Mouse (Mus musculus): Measurements from ENCODE around the gene Phldb1. TPM values are rescaled to one million over a fixed set of nuclear protein-coding genes. Genes with fewer than 3 reads are reported as not detected.
"Not testable (repeated sequence)": the region's sequence is repeated elsewhere in the genome, so short reads cannot be mapped to it uniquely, and the experiment has no call there.

Phldb1 gene
- polyA plus RNA-seq (2017; shearing (Covaris generic)): under 1 TPM in 1 of 2 experiments, not detected in 1; 0.32 TPM

DNA sequence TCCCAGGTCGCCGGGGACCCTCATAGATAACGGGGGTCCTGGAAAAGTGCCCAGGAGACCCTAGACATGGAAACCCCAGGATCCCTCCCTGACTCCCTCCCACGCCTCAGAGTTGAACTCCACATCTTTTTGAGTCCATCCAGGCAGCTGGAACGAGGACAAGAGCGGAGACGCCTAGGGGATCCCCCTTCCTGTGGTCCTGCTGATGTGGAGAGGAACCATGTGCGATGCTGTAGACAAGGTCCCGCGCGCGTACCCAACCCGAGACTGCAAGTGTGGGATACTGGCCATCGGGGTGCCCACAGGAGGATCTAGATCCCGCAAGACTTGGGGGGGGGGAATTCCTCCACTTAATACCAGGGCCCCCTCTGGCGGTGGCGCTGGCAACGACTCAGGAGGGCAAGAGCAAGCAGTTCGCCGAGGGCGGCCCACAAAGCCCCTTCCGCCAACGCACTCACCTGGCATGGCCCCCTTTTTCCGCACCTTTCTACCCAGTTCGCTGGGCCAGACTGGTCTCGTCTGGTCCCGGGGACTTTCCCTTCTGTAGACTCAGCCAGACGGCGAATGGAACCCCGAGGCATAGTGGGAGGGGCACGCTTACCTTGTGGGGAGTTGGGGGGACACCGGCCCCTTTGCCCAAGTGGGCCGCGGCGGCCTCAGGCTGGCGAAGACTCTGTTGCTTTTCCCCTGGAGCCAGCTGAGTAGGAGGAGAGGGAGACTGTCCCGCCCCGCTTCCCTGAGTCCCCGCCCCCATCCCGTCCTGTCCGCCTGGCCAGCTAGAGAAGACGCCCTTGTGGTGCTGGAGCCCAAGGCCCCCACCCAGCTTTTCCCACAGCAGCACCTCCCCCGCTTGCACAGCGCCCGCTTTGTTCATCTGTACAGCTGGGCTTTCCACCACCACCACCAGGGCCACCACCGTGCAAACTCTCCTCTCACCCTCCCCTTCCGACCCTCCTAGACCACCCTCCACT, at the start of gene Phldb1:
TSS of gene Phldb1 (minus strand) at position 675 of the 971 bp plus-strand sequence.
- peak; percentile 66 for ATAC-seq

DNA sequence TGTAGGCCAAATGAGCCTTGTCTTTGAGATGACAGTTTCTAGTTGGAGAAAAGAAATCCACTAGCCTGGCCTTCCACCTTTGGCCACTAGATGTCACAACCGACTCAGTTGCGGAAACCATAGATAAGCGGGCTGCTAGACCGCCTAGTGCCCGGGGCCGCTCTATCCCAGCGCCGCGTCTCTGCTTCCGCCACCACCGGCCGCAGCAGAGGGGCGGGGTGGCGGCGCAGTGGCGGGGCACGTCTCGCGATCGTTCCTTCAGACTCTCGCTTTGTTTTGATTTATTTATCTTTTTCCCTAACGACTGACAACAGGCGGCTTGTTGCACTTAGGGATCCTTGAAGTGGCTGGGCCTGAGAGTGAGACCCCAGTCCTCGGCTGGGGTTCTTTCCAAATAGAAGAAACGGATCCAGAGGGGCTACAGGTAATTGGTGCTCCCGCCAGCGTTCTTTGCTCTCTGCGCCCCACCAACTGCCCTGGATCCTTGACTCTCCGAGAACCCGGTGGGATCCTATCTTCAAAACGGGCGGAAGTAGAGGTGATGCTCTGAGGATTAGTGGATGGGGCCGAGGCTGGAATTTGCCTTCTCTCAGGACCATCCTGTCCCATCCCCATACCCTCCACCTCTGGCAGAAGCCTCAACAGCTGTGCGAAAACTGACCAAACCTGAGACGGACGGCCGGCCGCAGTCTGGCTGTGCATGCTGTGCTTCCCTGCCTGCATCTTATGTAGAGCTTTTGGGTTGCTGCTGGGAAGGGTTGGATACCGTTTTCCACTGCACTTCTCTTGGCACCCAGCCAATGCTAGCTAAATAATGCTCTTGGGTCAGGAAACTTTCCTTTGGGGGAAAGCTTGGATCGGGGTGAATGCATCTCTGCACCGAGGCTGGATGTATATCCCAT, 38.0 kb upstream of the Phldb1 start:
- ATAC-seq: peak; percentile 97

DNA sequence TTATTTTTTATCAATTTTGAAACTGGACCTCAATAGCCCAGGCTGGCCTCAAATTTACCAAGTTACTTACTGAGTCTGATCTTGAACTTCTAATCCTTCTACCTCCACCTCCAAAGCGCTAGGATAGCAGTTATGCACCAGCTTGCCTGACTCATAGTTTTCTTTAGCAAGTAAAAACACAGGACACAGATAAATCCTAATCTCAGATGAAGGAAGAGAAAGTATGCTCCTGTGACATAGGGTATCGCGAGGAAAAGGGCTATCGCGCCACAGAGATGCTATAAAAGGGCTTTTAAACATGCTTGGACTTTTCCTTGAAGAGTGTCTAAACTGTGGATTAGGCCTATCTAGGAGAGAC, 37.4 kb upstream of the Phldb1 start:
- peak; percentile 12 for ATAC-seq

DNA sequence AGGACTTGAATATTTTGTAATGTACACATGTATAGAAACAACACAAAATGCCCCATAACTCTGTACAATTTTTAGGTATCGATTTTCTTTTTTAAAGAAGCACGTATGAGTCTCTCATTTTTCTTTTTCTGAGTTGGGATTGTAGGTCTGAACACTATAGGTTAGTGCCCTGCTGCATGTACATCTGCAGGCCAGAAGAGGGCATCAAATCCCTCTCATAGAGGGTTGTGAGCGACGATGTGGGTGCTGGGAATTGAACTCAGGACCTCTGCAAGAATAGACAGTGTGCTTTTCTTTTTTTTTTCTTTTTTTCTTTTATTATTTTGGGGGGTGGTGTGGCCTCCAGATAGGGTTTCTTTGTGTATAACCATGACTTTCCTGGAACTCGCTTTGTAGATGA, 36.4 kb upstream of the Phldb1 start:
- no peak for ATAC-seq

DNA sequence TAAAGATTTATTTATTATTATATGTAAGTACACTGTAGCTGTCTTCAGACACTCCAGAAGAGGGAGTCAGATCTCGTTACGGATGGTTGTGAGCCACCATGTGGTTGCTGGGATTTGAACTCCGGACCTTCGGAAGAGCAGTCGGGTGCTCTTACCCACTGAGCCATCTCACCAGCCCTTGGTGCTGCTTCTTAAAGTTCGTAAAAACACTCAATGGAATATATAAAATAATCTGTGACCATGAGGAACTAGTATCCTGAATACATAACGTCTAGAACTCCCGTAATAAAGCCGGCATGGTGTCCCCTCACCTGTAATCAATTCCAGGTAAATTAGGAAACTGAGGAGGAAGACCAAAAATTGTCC, 33.0 kb upstream of the Phldb1 start:
- not testable (repeated sequence) for ATAC-seq

DNA sequence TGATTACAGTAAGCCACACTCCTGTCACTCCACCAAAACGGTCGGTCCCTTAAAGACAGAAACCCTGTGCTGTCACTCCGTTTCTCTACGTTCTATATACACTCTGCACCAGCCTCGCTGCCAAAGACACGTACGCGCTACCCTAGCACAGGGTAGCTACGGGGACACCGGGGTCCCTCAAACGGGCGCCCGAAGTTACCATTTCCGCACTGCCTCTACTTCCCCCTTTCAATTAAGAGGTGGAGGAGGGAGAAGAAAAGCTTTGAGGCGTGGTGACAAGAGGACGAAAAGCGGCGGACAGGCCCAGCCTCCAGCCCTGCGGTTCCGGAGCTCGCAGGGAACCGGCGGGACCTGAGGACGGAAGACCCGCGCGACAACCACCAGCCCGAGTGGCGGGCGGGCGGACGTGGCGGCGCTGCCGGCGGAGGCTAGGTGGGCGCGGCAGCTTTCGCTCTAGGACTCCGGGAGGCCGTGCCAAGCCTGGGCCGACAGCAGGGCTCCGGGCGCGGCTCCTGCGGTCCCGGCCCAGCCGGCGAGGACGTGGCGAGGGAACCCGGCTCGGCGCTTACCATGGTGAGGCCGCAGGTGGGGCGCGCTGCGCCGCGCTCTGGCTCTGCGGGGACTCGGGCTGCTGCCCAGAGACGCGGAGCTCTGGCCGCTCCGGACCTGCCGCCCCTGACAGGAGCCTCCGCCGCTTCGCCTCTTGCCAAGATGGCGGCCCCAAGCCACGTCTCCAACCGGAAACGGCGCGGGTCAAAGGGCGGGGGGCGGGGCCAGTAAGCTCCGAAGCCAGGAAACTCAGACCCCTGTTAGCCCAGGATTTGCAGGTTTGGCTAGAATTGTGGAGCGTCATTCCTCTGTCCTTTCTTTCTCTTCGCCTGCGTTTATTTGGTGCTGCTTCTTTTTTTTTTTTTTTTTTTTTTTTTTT, 32.4 kb upstream of the Phldb1 start, which contains the start of the genes Arcn1 and Ift46:
TSS of gene Arcn1 (minus strand) at position 745 of the 928 bp plus-strand sequence.
TSS of gene Ift46 (plus strand) at position 808 of the 928 bp plus-strand sequence.
- ATAC-seq: peak; percentile 78

DNA sequence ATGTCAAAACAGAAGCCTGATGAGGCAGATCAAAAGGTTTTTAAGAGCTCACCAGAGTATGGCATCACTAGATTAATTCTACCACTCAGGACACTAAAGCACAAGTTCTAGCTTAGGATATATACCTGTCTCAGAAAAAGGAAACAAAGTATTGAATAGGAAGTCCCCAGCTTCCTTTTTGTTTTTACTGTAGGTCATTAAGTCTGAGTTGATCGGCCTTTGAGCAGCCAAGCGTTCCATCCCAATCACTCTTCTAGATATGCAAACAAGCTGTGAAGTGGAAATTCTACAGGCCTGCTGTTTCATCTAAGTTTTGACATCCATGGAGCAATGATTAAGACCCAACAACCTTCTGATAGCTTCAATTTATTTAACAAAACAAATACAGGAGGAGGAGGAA, 25.9 kb upstream of the Phldb1 start:
- no peak for ATAC-seq

DNA sequence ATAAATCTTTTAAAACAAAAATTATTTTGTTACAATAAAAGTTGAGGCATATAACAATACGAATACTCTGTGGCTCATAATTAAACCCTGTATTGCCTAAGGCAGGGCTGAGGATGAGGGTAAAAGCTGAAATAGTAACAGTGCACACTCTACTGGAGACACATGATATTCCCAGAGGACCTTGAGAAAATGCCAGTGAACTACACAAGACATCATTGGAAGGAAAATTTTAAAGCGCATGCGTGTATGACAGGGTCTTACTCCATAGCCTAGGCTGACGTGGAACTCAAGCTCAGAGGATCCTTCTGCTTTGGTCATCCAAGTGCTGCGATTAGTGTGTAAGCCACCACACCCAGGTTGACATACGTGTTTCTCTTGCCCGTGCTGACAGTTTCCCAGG, 13.5 kb upstream of the Phldb1 start:
- ATAC-seq: no peak

DNA sequence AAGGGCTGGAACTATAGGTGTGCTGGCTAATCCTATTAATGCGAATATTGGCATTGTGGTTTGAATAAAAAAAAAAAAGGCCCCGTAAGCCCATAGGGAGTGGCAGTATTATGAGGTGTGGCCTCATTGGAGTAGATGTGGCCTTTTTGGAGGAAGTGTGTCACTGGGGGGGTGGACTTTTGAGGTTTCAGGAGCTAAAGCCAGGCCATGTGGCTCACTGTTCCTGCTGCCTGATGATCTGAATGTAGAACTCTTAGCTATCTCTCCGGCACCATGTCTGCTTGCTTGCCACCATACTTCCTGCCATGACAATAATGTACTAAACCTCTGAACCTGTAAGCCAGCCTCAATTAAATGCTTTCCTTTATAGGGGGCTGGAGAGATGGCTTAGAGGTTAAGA, 12.3 kb upstream of the Phldb1 start:
- no peak for ATAC-seq

DNA sequence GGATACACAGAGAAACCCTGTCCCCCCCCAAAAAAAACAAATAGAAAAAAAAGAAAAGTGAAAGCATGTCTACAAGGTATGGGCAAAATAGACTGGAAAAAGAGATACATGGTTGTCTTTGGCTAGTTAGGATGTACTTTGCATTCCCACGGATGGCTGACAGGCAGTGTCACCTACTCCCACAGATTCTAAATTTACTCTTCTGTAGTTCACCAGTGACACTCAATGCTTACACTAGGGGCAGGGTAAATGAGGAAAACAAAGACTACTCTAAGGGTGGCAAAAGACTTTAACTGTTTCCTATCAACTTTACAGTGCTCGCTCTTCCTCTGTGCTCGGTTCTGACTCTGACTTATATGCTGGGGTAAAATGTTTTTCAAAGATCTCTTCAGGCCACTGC, 11.7 kb upstream of the Phldb1 start:
- ATAC-seq: no peak

DNA sequence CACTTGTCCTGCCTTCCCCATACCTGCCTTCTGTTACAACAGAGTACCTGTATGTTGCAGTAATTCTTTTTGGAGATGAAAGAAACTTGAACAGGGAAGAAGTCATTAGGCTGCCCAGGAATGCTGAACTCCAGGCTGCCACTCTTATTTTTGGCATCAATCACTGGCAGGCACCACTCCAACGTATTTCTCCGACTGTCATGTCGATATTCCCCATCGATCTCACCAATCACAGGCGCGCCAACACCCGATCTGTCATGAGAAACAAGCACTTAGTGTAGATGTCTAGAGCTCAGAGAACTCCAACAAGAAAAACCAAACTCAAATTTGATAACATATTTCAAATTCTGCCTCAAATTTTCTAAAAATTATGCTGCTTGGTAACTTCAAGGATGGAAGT, 10.4 kb upstream of the Phldb1 start:
- no peak for ATAC-seq

DNA sequence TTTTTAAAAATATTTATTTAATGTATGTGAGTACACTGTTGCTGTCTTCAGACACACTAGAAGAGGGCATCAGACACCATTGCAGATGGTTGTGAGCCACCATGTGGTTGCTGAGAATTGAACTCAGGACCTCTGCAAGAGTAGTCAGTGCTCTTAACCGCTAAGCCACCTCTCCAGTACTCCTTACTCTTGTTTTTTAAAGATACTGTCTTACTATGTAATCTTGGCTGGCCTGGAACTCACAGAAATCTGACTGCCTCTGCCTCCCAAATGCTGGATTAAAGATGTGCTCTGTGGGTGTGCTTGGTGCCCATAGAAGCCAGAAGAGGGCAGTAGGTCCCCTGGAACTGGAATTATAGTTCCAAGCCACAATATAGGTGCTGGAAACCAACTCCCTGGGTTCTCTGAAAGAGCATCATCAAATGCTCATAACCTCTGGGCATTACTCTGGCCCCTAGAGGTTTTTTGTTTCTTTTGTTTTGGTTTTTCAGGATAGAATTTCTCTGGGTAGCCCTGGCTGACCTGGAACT, 5.7 kb upstream of the Phldb1 start:
- no peak for ATAC-seq

DNA sequence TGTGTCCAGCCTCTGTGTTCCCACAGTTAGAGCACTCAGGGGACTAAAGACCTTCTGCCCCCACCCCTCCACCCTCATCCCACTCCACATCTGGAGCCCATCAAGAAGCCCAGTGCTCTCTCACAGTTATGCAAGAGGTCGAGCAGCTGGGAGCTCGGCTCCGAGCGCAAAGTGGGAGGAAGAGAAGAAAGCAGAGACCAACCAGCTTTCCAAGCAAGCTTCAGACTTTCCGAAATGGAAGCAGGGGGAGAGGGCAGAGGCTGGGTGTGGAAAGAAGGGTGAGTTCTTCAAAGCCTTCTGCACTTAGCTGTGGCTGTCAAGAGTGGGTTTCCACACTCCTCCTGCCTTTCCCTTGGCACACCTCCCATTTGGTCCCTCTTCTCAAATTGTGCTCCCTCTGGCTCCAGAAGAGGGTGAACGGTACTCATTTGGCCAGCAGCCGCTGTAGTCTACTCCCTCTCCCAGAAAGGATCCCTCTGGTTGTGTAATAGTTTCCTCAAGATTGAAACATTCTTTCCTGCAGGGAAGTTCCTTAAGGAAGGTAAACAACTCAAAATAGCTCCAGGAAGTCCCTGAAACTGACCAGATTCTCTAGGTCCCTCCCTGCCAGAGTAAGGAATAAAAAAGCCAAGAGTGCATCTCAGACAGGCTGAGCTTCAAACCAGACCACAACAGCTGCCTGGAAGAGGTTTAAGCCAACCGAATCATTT, 2.4 kb upstream of the Phldb1 start:
- no peak for ATAC-seq

DNA sequence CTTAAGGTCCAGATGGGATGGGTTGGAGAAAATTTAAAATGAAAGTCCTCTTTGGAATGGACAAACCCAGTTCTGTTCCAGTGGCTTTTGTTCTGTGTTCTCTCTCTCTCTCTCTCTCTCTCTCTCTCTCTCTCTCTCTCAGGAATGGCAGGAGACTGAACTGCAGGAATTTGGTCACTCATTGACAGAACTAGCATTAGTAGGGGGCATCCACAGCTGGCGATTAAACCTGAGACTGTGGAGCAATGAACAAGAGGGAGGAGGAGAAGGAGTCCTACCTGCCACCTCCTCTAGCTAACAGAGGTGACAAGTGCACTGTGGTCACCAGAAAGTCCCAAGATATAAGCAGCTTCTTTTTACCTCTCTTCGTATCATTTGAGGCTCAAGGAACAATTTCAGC, 1.3 kb upstream of the Phldb1 start:
- ATAC-seq: no peak

DNA sequence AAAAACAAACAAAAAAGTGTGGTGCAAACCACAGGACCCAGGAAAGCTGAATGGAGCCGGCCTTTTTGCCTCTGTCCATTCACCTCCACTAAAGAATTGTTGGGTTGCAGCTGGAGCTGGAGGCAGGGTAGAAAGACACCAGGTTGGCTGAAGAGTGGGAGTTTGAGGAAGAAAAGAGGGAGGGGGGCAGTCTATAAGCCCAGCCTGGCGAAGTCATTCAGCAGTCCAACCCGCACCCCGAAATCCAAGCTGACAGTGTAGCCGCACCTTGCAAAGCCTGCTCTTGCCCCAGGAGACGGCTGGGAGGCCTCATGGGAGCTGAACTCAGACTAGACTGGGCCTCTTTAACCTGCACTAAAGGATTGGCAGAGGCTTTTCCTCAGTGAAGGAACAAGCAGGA, 888 bp upstream of the Phldb1 start:
- no peak for ATAC-seq

DNA sequence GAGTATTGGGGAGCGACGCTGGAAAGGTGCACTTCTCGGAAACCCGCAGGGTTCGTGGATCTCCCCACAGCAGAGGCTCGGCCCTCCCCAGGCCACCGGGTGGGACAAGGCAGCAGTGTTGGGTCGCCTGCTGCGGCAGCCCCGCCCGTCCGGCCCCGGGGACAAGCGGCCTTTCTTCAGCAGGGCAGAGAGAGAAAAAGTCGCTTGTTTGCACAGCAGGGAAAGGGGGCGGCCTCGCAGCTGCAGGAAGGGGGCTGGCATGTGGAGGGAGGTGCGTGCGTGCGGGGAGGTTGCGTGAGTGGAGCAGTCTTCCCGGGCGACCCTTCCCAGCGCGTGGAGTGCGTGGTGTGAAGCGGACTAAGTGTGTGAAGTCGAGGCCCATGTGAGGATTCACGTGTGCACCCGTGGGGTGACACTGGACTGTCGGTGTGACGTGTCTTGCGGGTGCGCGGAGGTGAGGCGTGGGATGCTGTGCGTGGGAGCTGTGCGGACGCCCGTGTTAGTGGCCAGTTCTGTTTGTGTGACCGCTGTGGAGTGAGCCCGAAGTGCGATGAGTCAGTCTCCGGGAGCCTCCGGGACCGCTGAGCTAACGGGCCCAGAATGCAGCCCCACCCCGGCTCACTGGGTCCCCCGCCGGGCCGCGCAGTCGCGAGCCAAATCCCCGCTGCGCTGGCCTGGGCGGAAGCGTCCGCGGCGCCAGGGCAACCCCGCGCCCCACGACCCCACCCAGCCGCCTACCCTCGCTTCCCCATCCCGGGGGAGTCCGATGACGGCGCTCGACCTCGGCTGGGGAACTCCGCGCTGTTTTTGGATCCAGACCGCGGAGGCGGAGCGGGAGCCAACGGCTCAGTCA, 1.1 kb downstream of the Phldb1 start:
- peak; percentile 57 for ATAC-seq

DNA sequence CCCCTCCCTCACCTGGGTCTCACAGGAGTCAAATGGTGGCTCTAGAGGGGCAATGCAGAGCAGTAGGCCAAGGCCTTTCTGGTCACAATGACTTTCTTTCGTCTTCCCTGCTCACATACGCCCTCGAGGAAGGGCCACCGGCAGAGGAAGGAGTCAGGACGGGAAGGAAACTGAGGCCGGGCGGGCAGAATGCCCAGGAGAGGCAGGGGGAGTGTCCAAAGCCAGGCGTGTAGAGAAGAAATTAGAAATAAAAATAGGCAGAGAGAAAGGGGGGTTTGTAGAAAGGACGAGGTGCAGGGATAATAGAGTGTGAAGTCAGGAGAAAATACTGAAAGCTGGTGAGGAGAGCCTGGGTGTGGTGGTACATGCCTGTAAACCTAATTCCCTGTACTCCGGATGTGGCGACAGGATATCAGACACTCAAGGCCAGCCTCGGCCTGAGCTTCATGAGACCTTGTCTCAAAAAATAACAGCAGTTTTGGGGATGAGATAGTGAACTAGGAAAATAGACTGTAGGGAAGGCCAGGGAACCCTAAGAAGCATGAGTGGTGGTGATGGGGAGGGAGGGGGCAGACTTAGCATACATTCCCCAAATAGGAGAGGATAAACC, 2.0 kb downstream of the Phldb1 start:
- no peak for ATAC-seq

DNA sequence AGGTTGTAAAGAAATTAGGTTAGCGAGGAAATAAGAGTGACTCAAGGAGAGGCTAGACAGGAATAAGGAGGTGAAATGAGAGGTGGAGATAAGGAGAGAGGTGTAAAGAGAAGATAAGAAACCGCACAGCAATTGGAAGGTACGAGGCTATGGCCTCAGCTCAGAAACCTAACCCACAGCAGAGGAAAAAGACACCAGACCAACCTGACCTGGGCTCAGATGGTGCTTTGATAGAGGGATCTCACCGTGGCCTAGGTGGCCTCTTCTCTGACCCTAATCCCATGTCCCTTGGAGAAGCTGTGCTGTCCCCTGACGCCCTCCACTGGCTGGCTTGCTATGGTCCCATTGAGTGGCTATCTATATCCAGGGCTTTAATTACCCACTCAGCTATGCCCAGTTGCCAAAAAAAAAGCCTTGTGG, 2.9 kb downstream of the Phldb1 start:
- no peak for ATAC-seq

DNA sequence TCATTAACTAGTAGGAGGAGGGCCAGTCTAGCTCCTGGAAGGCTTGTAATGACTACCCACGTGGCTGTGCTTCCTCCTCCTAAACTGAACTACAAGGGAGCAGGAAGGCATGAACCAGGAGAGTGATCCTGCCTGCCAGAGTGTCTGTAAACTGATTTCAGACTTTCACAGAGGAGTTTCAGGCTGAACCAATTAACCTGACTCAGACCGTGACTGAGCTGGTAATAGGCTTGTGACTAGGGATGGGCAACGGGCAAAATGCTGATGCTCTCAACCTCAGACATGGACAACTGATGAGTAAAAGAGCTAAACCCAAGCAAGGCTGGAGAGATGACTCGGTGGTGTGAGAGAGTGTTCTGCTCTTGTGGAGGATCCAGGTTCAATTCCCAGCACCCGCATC, 7.6 kb downstream of the Phldb1 start:
- no peak for ATAC-seq
